In genomic region chr4:119669356-119670209, GRCm38 (mm10) we compare ENCODE assay signal across 14 mouse cellular contexts. TPM values are rescaled to one million over a fixed set of nuclear protein-coding genes. Genes with fewer than 3 reads are reported as not detected.
DNase-seq lines count a peak whose midpoint lies in the region; ATAC-seq and TF ChIP-seq lines count a peak whose summit lies in the region.
"Had no signal": no experiment of that assay in that cellular context is flagged by ENCODE, and none has a peak within 500 bp of the region (broad histone marks: within the 10 kb centered on the region; RNA-seq: fewer than 3 reads in every experiment).

No protein-coding gene starts in this region.

- 65% methylated on average over 10 of the region's 10 CpGs for WGBS in lung, embryonic 16.5 days
- 52% methylated on average over 10 of the region's 10 CpGs for WGBS in forebrain, embryonic 11.5 days
- WGBS in hindbrain, postnatal 0 days: 62% methylated on average over 10 of the region's 10 CpGs
- 17% methylated on average over 10 of the region's 10 CpGs for WGBS in thymus, adult 2 months
- 67% methylated on average over 10 of the region's 10 CpGs for WGBS in kidney, adult 2 months

- H3K36me3 ChIP-seq in lung, embryonic 16.5 days (ENCODE audit: control insufficient read depth, insufficient read depth, low read length): no peaks in the 10 kb centered on the region
- no peaks in the 10 kb centered on the region for H3K36me3 ChIP-seq in forebrain, embryonic 11.5 days (ENCODE audit: control insufficient read depth, insufficient read depth, low read length)
- no peaks in the 10 kb centered on the region for H3K36me3 ChIP-seq in hindbrain, postnatal 0 days (ENCODE audit: insufficient read depth, low read length)
- H3K36me3 ChIP-seq in thymus, adult 2 months (ENCODE audit: control insufficient read depth, insufficient read depth, low read length): no peaks in the 10 kb centered on the region
- H3K36me3 ChIP-seq in kidney, adult 2 months (ENCODE audit: control insufficient read depth, insufficient read depth, low read length): no peaks in the 10 kb centered on the region

- H3K9me3 ChIP-seq in lung, embryonic 16.5 days (ENCODE audit: control insufficient read depth, low read length): no peaks in the 10 kb centered on the region
- H3K9me3 ChIP-seq in forebrain, embryonic 11.5 days (ENCODE audit: control insufficient read depth, low read length): no peaks in the 10 kb centered on the region
- no peaks in the 10 kb centered on the region for H3K9me3 ChIP-seq in hindbrain, postnatal 0 days (ENCODE audit: low read length)

- no peak overlapping the region for H3K27ac ChIP-seq in lung, embryonic 16.5 days (ENCODE audit: low read length)
- no peak overlapping the region for H3K27ac ChIP-seq in forebrain, embryonic 11.5 days (ENCODE audit: low read depth, low read length)
- H3K27ac ChIP-seq in hindbrain, postnatal 0 days: no peak overlapping the region
- H3K27ac ChIP-seq in thymus, adult 2 months (ENCODE audit: control insufficient read depth, insufficient read depth, low read length): peak overlapping the region; percentile 96
- H3K27ac ChIP-seq in kidney, adult 2 months (ENCODE audit: insufficient read depth, low read depth, low read length): no peak overlapping the region
- H3K27ac ChIP-seq in left cerebral cortex, adult 2 months: no peak overlapping the region

- no peaks in the 10 kb centered on the region for H3K27me3 ChIP-seq in lung, embryonic 16.5 days (ENCODE audit: control insufficient read depth, insufficient read depth, low read depth, low read length)
- no peaks in the 10 kb centered on the region for H3K27me3 ChIP-seq in forebrain, embryonic 11.5 days (ENCODE audit: control insufficient read depth, insufficient read depth, low read length)
- H3K27me3 ChIP-seq in hindbrain, postnatal 0 days (ENCODE audit: insufficient read depth, low read length): no peaks in the 10 kb centered on the region
- no peaks in the 10 kb centered on the region for H3K27me3 ChIP-seq in thymus, adult 2 months (ENCODE audit: control insufficient read depth, insufficient read depth, low read length)
- H3K27me3 ChIP-seq in kidney, adult 2 months (replicated peaks; ENCODE audit: control insufficient read depth, insufficient read depth, low read length): no peaks in the 10 kb centered on the region

- TF ChIP-seq POLR2A in thymus, adult 2 months (IDR thresholded peaks at IDR 0.05; ENCODE audit: control insufficient read depth, extremely low read depth, insufficient read depth, low read length, poor library complexity): no peak
- no peak for TF ChIP-seq POLR2A in kidney, adult 2 months (IDR thresholded peaks at IDR 0.05; ENCODE audit: low read depth, low read length)

- no peaks in the 10 kb centered on the region for H3K4me1 ChIP-seq in lung, embryonic 16.5 days (replicated peaks; ENCODE audit: control insufficient read depth, insufficient read depth, low read length)
- no peaks in the 10 kb centered on the region for H3K4me1 ChIP-seq in forebrain, embryonic 11.5 days (replicated peaks; ENCODE audit: control insufficient read depth, insufficient read depth, low read length)
- peaks cover 11% of the 10 kb centered on the region; the same call in 1 of the 2 replicates for H3K4me1 ChIP-seq in hindbrain, postnatal 0 days (ENCODE audit: insufficient read depth, low read length)
- H3K4me1 ChIP-seq in thymus, adult 2 months (replicated peaks; ENCODE audit: control insufficient read depth, insufficient read depth, low read length): peaks cover 52% of the 10 kb centered on the region
- peaks cover 9% of the 10 kb centered on the region; the same call in 1 of the 2 replicates for H3K4me1 ChIP-seq in kidney, adult 2 months (ENCODE audit: control insufficient read depth, insufficient read depth, low read length)

- no peak overlapping the region for H3K4me2 ChIP-seq in lung, embryonic 16.5 days (ENCODE audit: low read depth, low read length)
- H3K4me2 ChIP-seq in forebrain, embryonic 11.5 days (ENCODE audit: low read depth, low read length, severe bottlenecking): no peak overlapping the region
- H3K4me2 ChIP-seq in hindbrain, postnatal 0 days (ENCODE audit: low read depth, low read length): no peak overlapping the region

- H3K4me3 ChIP-seq in lung, embryonic 16.5 days (ENCODE audit: low read length): no peak overlapping the region
- H3K4me3 ChIP-seq in forebrain, embryonic 11.5 days (ENCODE audit: low read depth, low read length): no peak overlapping the region
- H3K4me3 ChIP-seq in hindbrain, postnatal 0 days (ENCODE audit: low read length): no peak overlapping the region
- no peak overlapping the region for H3K4me3 ChIP-seq in thymus, adult 2 months (ENCODE audit: control insufficient read depth, insufficient read depth, low read length)
- no peak overlapping the region for H3K4me3 ChIP-seq in kidney, adult 2 months (ENCODE audit: insufficient read depth, low read depth, low read length)
- H3K4me3 ChIP-seq in left cerebral cortex, adult 2 months: no peak overlapping the region

- peak; percentile 51; the same call in 1 of the 2 replicates for ATAC-seq in lung, embryonic 16.5 days (ENCODE audit: low read depth)
- peak; percentile 44; the same call in 1 of the 2 replicates for ATAC-seq in forebrain, embryonic 11.5 days (replicated peaks; ENCODE audit: low FRiP score)
- ATAC-seq in hindbrain, postnatal 0 days: no peak
- ATAC-seq: inflammation-experienced regulatory T-cells, adult 6 months had no signal

- DNase-seq in lung, postnatal 25 days (ENCODE audit: low spot score): no peak
- no peak for DNase-seq in forebrain, embryonic 11.5 days (ENCODE audit: low spot score)
- DNase-seq in hindbrain, postnatal 0 days (ENCODE audit: low spot score): peak; percentile 18
- DNase-seq in thymus, adult 2 months: peak; percentile 79
- DNase-seq in kidney, adult 2 months: no peak
- DNase-seq in left cerebral cortex, adult 2 months (ENCODE audit: extremely low spot score in 1 of 2, low spot score in 2 of 2): no peak
- DNase-seq in ovary, adult 18-20 months (ENCODE audit: low spot score): no peak
- DNase-seq: adrenal gland, postnatal 14 days; cerebellum, postnatal 10 days had no signal

- TF ChIP-seq CTCF in hindbrain, postnatal 0 days (IDR thresholded peaks at IDR 0.05; ENCODE audit: low read depth): no peak
- TF ChIP-seq CTCF in thymus, adult 2 months (IDR thresholded peaks at IDR 0.05; ENCODE audit: borderline replicate concordance, control insufficient read depth, extremely low read depth, insufficient read depth, low read length, poor library complexity): no peak
- no peak for TF ChIP-seq CTCF in kidney, adult 2 months (conservative IDR thresholded peaks at IDR 0.05; ENCODE audit: insufficient read depth, insufficient read length, low read depth, low read length)
- no peak for TF ChIP-seq CTCF in left cerebral cortex, adult 2 months (IDR thresholded peaks at IDR 0.05)

- intact Hi-C loops in left cerebral cortex, adult 2 months (cut with DNase I): no loop called here

- H3K9ac ChIP-seq in lung, embryonic 16.5 days (ENCODE audit: low read length): no peak overlapping the region
- H3K9ac ChIP-seq in forebrain, embryonic 11.5 days (ENCODE audit: low read length): no peak overlapping the region
- no peak overlapping the region for H3K9ac ChIP-seq in hindbrain, postnatal 0 days (replicated peaks; ENCODE audit: low read length)

RNA-seq across cellular contexts. Expression of gene Guca2b, which starts 10.8 kb away (rescaled TPM):
- polyA plus RNA-seq in lung, embryonic 16.5 days (2015; fragmentation: Nextera tagmentation; extraction: Ambion mirVana): 0.62 TPM in 1 of 2 replicates, not detected in the other
- polyA plus RNA-seq in forebrain, embryonic 11.5 days (2014; fragmentation: Nextera tagmentation; extraction: Ambion mirVana): not detected in 2 replicates
- total RNA-seq in hindbrain, postnatal 0 days (2014; rRNA removed): not detected in 2 replicates
- polyA plus RNA-seq in hindbrain, postnatal 0 days (2015; fragmentation: Nextera tagmentation; extraction: Ambion mirVana): not detected in 2 replicates
- polyA plus RNA-seq in thymus, adult 2 months (2012; rRNA removed): 1.7 and 2.7 TPM in 2 replicates
- 819 and 823 TPM in 2 replicates for polyA plus RNA-seq in kidney, adult 2 months (2012; rRNA removed)
- not detected for total RNA-seq in left cerebral cortex, adult 2 months (2021)
- total RNA-seq: adrenal gland, postnatal 14 days; layer of hippocampus, adult 18-20 months; MEL had no signal
- polyA plus RNA-seq: inflammation-experienced regulatory T-cells, adult 6 months; limb, embryonic 14.5 days had no signal

RNA-seq across cellular contexts. Expression of gene Guca2a, which starts 32.1 kb away (rescaled TPM):
- 0.64 TPM in 1 of 2 replicates, not detected in the other for polyA plus RNA-seq in lung, embryonic 16.5 days (2015; fragmentation: Nextera tagmentation; extraction: Ambion mirVana)
- not detected in 2 replicates for polyA plus RNA-seq in forebrain, embryonic 11.5 days (2014; fragmentation: Nextera tagmentation; extraction: Ambion mirVana)
- total RNA-seq in hindbrain, postnatal 0 days (2014; rRNA removed): not detected in 2 replicates
- not detected in 2 replicates for polyA plus RNA-seq in hindbrain, postnatal 0 days (2015; fragmentation: Nextera tagmentation; extraction: Ambion mirVana)
- 0.54 and 0.75 TPM in 2 replicates for polyA plus RNA-seq in thymus, adult 2 months (2012; rRNA removed)
- 13.1 and 14.8 TPM in 2 replicates for polyA plus RNA-seq in kidney, adult 2 months (2012; rRNA removed)
- total RNA-seq in left cerebral cortex, adult 2 months (2021): not detected
- total RNA-seq: adrenal gland, postnatal 14 days; layer of hippocampus, adult 18-20 months; MEL had no signal
- polyA plus RNA-seq: inflammation-experienced regulatory T-cells, adult 6 months; limb, embryonic 14.5 days had no signal

Comparison
In these comparisons a context has a peak if more than half of its experiments do, and no peak if none do; other contexts are left out.
1. DNase-seq: peak in hindbrain, postnatal 0 days (single experiment) and thymus, adult 2 months (single experiment); none in lung, postnatal 25 days (single experiment), forebrain, embryonic 11.5 days (single experiment), kidney, adult 2 months (single experiment), left cerebral cortex, adult 2 months (0 of 2) and ovary, adult 18-20 months (single experiment).
2. RNA of gene Guca2b, which starts 10.8 kb away (polyA plus RNA-seq): 819 to 823 TPM in kidney, adult 2 months; 1.7 to 2.7 TPM in thymus, adult 2 months, 0.62 TPM in lung, embryonic 16.5 days, not detected in forebrain, embryonic 11.5 days and not detected in hindbrain, postnatal 0 days; every median in the first group is over 100 times any median in the second.